Mouse (Mus musculus): ENCODE data around the gene Gadd45g.

The Gadd45g gene

DNA sequence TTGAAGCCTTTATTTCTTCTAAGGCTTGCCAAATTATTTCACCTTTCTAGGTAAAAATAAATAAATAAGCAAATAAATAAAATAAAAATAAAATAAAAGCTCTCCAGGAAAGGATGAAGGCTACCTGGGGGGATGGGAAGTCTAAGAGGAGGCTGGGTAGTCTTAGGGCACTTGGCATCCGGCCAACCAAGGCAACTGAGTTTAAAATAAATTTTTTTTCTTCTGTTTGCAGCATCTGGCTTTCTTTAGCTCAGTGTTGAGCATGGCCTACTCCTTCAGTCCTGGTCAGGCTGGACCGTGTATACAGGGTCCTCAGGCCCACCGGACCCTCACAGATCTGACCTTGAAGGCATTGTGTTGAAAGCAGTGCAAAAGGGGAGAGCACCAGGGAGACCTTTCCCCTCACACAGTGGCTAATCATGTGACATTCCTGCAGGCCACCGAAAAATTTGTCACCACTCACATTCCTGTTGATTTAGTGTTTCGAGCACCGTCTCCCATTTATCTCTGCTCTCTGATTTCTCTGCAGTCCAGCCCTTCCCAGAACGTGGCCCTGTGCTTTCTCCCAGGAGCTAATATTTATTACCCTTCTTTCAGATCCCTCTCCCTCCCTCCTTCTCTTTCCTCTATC is 6.2 kb downstream of the Gadd45g start:
- no peak for DNase-seq (ENCODE audit: extremely low read depth, low read depth)

DNA sequence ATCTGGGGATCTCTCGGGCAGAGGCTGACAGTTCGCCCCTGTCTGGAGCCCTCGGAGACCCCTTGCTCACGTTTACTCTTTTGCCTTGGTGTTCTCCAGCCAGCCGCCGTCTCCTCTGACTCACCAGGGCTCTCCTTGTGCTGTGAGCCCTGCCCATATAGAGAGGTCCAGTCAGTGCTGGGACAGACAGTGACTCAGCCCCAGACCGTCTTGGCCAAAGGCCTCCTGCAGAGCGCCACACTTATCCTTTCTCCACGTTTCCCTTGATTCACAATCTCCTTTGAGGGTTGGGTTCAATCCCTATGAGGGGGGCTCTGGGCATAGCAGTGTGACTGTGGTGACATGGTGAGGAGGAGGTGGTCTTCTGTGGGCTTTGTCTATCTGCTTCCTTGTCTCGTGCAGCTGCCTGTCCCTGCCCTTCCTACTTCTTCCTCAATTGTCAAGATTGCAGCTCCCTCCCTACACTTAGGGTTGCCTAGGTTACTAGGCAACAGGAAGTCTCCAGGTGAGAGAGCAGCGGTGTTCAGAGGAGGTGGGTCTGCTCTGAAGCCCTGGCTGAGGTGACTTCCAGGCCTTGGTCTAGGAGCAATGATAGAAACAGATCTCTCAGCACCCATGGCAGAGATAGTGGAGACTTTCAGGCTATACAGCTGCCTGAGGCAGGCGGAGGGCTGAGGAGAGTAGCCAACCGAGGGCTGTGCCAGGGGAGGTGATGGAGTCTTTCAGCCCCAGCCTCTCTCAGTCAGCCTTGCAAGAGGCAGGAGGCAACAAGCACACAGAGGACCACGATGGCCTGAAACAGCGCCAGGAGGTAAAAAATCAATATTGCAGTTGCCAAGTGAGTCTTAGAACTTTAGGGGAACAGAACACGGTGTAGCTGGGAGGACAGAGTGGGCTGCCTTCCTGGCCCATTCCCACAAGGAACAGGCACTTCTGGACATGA is 7.1 kb downstream of the Gadd45g start:
- no peak for DNase-seq (ENCODE audit: extremely low read depth, low read depth)

DNA sequence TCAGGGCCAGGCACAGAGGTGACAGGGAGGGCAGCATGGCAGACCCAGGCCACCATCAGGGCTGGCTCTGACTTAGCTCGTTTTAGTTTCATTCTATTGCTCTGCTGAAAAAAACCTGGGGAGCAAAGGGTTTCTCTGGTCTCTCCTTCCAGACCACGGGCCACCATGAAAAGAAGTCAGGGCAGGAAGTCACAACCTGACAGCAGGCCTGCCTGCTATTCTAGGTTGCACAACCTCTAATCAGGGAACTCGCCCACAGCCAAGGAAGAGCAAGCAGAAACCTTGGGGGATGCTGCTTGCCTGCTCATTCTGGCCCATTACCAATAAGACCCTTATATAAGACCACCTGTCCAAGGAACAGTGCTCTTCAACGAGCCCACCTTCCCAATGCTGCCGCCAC is 9.1 kb downstream of the Gadd45g start:
- DNase-seq (ENCODE audit: extremely low read depth, low read depth): no peak

DNA sequence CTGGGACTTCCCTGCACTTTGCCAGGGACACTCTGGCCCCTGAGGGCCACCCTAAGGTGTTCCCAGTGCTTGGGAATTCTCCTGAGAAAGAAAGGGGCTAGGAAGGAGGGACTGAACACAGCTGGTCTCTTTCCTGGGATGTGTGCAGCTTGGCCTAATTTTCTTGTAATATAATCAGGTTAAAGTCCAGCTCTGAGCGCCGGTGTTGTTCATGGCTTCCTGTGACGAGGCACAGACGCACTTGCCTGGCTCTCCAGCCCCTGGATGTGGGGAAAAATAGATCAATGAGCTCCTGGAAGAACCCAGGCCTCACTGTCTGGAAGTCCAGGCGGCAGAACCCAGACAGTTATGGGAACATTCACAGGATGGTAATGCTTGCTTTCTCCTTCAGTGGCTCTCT is 10.7 kb downstream of the Gadd45g start:
- DNase-seq (ENCODE audit: extremely low read depth, low read depth): no peak

GRCm38 (mm10) chr13:51858475-51858874 is 12.0 kb downstream of the Gadd45g start:
- no peak for DNase-seq (ENCODE audit: extremely low read depth, low read depth)

- DNase-seq (ENCODE audit: extremely low read depth, low read depth): no peak
Measured at GRCm38 (mm10) chr13:51859174-51859573, 12.7 kb downstream of the Gadd45g start.

DNA sequence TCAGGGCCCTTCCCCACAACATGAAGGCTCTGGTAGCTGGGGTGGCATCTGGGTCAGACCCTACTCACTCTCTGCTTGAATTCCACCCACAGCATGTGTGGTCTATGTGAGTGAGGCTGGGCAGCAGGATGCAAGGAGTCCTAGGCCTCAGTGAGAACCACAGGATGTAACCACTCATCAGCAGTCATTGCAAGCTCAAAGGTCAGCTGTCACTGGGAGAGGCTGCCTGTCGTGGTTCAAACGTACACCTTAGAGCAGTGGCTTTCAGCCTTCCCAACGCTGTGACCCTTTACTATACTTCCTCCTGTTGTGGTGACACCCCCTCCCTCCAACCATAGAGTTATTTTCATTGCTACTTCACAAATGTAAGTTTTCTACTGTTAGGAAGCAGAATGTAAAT is 13.3 kb downstream of the Gadd45g start:
- DNase-seq (ENCODE audit: extremely low read depth, low read depth): no peak

- no peak for DNase-seq (ENCODE audit: extremely low read depth, low read depth)
Measured at GRCm38 (mm10) chr13:51862750-51863149, 16.3 kb downstream of the Gadd45g start.

DNA sequence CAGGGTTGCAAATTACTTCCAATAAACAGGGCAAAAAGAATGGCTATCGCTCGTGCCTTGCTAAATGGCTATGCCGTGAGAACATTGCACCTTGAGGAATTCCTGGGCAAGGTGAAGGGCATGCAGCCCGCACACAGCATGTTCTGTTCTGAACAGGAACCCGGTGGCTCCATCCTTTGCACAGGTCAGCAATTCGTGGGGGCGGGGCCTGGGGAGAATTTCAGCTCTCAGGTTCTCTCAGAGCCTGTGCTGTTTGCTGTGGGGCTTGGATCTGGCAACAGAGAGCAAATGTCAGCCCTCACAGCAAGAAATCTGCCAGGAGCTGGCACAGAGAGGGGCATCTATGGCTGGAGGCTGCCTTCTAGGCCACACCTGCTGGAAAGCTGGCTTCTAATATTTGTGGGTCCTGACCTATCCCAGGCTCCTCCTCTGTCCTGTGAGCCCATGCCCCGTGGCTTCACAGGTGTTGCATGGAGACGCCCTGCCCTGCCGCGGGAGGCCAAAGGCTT is 19.7 kb downstream of the Gadd45g start:
- no peak for DNase-seq (ENCODE audit: extremely low read depth, low read depth)

GRCm38 (mm10) chr13:51868491-51869128 is 22.1 kb downstream of the Gadd45g start:
- no peak for DNase-seq (ENCODE audit: extremely low read depth, low read depth)

- DNase-seq (ENCODE audit: extremely low read depth, low read depth): no peak
Measured at GRCm38 (mm10) chr13:51869129-51869491, 22.6 kb downstream of the Gadd45g start.

DNA sequence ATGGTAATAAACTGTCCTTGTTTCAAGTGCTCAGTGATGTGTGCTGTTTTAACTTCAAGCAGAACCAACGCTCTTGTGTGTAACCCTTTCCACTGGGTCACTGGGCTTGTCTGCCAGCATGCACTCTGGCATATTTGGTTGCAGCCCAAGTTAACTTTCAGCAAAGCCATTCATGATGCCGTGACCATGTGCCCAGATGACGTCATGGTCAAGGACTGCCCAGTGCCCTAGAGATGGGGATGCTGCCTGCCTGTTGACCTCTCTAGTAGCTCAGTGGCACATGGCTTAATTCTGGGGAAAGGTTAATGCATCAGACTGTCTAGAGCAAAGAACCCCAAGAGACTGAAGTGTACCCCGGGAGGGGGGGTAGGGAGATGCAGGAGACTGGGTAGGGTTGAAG is 24.7 kb downstream of the Gadd45g start:
- no peak for DNase-seq (ENCODE audit: extremely low read depth, low read depth)

DNA sequence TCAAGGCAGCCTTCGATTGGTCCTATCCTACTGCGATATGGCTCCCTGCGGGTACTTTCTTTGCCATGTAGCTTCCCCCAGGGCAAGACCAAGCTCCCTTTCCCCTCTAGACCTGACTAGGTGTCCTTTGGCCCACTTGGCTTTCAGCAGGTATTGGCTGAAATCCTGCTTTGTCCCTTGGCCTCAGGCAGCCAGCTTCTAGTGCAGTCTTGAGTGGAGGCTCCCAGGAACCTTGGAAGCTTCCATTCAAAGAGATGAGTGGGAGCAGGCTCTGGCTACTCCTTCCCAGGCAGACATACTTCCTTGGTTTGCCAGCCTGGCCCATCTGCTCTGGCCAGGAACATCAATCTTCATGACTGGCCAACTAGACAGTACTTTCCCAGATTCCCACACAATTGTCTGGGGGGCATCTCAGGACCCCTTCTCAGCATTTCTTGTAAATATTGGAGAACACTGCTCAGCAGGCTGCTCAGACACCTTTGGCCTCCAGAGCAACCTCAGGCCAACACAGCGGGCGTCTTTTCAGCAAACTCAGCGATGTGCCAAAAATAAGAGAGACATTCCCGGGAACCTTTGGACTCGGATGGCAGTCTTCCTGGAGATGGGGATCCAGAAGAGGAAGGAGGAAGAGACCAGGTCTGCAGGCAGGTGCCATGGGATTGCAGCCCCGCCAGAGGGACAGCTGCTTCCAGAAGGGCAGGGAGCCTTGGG is 25.9 kb downstream of the Gadd45g start:
- no peak for DNase-seq (ENCODE audit: extremely low read depth, low read depth)

- no peak for DNase-seq (ENCODE audit: extremely low read depth, low read depth)
Measured at GRCm38 (mm10) chr13:51872963-51873514, 26.6 kb downstream of the Gadd45g start.

DNA sequence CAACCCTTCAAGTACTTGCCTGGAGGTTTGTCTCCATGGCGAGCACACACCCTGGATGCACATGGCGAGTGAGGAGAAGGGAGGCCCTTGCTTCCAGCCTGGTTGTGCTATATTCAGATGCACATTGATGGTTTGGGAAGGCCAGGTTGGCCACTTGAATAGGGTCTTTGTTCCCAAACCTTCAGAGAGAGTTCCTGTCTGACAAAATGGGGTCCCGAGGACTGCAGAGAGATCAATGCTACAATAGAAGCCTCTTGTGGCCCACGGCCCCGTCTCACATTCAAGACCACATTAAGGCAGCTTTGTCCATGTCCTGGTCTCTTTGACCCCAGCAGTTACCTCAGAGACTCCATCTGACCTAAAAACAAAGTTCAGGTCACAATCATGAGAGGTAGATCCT is 27.3 kb downstream of the Gadd45g start:
- no peak for DNase-seq (ENCODE audit: extremely low read depth, low read depth)

GRCm38 (mm10) chr13:51876131-51876530 is 29.7 kb downstream of the Gadd45g start:
- DNase-seq (ENCODE audit: extremely low read depth, low read depth): no peak

GRCm38 (mm10) chr13:51878806-51879205 is 32.3 kb downstream of the Gadd45g start:
- no peak for DNase-seq (ENCODE audit: extremely low read depth, low read depth)

- DNase-seq (ENCODE audit: extremely low read depth, low read depth): no peak
Measured at GRCm38 (mm10) chr13:51879571-51879970, 33.1 kb downstream of the Gadd45g start.

- no peak for DNase-seq (ENCODE audit: extremely low read depth, low read depth)
Measured at GRCm38 (mm10) chr13:51880019-51880418, 33.5 kb downstream of the Gadd45g start.

DNA sequence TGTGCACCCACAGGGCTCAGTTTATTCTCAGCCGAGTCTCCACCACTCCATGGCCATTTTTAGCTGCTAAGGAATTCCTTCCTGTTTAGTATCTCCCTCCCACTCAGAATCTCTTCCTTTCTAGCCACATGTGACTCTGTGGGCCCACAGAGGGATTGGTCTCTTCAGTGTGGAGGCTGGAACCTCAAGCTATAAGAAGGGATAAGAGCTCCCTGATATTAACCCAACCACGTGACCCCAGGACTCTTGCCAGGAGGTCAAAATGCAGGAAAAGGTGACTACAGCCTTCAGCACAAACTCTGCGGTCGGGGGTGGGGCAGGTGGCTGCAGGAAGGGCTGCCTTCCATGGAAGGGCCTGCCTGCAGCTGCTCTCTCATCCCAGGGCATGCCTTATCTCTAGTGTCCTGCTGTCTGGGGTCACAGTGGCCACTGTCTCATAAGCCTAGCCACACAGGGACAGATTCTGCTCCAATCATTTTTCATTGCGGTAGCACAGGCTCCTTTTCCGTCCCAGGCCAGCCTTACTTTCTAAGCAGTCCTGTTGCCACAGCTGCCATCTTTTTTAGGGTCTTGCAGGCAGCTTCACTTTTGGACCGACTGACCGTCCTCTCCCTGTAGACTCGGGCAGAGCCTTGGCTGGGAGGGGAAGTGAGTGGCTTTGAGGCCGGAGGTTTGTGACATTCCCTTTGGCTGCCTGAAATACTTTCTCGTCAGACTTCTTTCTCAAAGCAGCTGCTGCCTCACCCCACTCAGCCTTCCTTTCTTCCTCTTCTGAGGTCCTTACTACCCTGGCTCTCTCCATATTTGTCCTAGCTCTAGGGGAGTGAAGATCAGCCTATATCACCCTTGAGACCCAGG is 35.0 kb downstream of the Gadd45g start:
- no peak for DNase-seq (ENCODE audit: extremely low read depth, low read depth)
